Mouse (Mus musculus): Measurements from ENCODE around the gene Gtf3c1. TPM values are rescaled to one million over a fixed set of nuclear protein-coding genes. Genes with fewer than 3 reads are reported as not detected.
"Not testable (repeated sequence)": the region's sequence is repeated elsewhere in the genome, so short reads cannot be mapped to it uniquely, and the experiment has no call there.

Gene Gtf3c1
- polyA plus RNA-seq, 1 experiment, result 23.6 TPM

GRCm38 (mm10) chr7:125713542-125714055 is 6.0 kb upstream of the Gtf3c1 start:
- 78% methylated on average over 7 of the region's 7 CpGs for WGBS
- not testable (repeated sequence) for DNase-seq (ENCODE audit: low read depth, low spot score)

GRCm38 (mm10) chr7:125708100-125708499 is 520 bp upstream of the Gtf3c1 start:
- 2% methylated on average over 15 of the region's 15 CpGs for WGBS
- DNase-seq (ENCODE audit: low read depth, low spot score), result no peak

GRCm38 (mm10) chr7:125707186-125707585 is 394 bp downstream of the Gtf3c1 start:
- no peak for DNase-seq (ENCODE audit: low read depth, low spot score)

DNA sequence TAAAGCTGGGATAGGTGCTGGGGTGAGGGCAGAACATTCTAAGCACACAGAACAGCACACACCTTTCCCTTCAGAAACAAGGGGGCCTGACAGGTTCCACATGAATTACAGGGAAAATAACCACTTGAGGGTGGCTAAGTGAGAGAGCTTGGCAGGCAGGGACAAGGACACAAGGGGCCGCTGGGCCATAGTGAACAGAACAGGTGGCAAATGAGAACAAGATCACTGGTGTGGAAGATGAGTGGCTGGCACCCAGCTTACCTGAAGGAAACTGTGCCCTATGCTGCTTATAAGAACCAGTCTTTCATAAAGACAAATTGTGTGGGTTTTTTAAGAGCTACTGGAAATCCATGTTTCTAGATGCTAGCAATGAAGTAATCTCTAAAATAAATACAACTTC is 4.8 kb downstream of the Gtf3c1 start:
- no peak for DNase-seq (ENCODE audit: low read depth, low spot score)
- WGBS, result 100% methylated on average over 1 of the region's 1 CpGs

More at GRCm38 (mm10) chr7:125707186-125707585, 394 bp downstream of the Gtf3c1 start:
- under 1% methylated on average over 24 of the region's 24 CpGs for WGBS

DNA sequence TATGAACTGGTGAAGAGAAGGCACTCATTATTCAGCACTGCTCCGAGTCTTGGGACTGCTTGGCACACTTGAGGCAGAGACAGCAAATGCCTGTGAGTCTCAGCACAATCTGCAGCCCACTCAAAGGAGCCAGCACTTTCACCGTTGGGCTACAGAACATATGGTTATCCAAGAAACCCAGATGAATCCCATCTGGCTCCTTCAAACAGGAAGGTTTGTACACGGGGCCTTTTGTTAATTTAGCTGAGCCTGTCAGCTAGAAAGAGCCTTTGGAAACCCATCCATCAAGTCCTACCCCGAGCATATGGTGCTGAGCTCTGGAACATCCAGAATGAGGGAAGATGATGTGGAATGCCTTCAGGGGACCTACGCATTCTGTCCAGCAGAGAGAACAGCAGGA is 13.5 kb downstream of the Gtf3c1 start:
- 82% methylated on average over 5 of the region's 5 CpGs for WGBS
- no peak for DNase-seq (ENCODE audit: low read depth, low spot score)

GRCm38 (mm10) chr7:125690516-125690915 is 17.1 kb downstream of the Gtf3c1 start:
- WGBS, result 95% methylated on average over 4 of the region's 4 CpGs
- DNase-seq (ENCODE audit: low read depth, low spot score), result no peak

GRCm38 (mm10) chr7:125679936-125680335 is 27.6 kb downstream of the Gtf3c1 start:
- WGBS, result 87% methylated on average over 9 of the region's 9 CpGs
- DNase-seq (ENCODE audit: low read depth, low spot score), result no peak

DNA sequence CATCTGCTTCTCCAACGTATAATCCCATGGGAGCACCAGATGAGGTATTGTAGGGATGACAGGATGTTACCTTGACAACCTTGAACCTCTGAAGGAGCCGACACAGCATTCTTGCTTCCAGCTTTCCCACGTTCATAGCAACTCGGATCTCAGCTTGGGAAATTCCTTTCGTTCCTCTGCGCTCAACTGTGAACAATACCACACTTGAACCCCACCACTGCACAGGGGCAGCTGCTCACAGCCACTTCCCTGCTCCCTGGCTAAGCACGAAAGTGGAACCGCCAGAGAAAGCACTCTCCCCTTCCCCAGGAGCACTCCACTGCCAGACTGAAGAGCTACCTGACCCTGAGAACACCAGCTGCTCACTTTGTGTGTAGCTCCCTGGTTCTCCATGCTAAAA is 28.8 kb downstream of the Gtf3c1 start:
- 89% methylated on average over 8 of the region's 8 CpGs for WGBS
- no peak for DNase-seq (ENCODE audit: low read depth, low spot score)

DNA sequence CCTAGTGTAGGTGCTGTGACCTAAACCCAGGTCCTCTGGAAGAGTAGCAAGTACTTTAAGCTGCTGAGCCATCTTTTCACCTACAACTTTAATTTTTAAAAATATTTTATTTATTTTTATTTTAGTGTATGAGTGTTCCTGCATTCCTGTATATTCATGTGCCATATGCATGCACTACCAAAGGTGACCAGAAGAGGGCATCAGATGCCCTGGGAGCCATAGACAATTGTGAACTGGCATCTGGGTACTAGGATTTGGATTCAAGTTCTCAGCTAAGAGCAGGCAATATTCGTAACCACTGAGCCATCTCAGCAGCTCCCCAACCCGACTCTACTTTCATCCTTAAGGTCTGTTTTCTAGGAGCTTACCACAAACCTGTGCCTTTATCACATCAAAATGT is 32.7 kb downstream of the Gtf3c1 start:
- WGBS, result 80% methylated on average over 2 of the region's 2 CpGs
- peak; percentile 25 for DNase-seq (ENCODE audit: low read depth, low spot score)

DNA sequence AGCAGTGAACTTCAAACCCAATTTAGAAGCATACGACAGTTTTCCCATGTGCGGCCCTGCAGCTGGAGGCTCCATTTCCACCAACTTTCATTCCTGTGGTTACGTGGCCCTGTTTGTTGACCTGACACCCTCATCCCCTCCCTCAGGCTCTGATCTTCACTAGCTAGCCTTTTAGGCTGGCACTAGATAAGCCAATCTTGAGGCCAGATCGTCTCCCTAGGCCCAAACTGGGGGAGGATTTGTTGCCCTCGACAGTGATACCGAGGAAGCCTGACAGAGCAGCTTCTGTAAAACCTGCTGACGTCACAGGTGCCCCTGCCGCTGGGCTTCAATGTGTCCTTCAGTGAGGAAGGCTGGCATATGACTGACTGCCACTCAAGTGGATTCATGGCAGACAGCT is 36.2 kb downstream of the Gtf3c1 start:
- DNase-seq (ENCODE audit: low read depth, low spot score), result no peak
- WGBS, result 94% methylated on average over 8 of the region's 8 CpGs

DNA sequence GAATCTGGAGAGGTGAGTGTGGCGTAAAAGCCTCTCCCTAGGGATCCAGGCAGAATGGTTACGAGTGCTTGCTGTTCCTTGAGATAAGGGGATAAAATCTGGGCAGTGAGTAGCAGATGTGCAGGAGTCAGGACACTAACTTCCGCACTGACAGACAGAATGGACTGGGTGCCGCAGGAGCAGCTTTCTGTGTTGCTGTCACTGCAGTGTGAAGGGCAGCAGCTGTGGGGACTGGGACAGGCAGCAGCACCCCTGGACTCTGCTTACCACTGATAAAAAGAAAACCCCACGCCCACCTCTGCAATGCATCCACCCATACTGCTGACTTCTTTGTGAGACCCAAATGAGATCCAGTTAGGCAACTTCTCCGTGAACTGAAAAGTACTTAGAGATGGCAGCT is 36.7 kb downstream of the Gtf3c1 start:
- 96% methylated on average over 6 of the region's 6 CpGs for WGBS
- no peak for DNase-seq (ENCODE audit: low read depth, low spot score)

DNA sequence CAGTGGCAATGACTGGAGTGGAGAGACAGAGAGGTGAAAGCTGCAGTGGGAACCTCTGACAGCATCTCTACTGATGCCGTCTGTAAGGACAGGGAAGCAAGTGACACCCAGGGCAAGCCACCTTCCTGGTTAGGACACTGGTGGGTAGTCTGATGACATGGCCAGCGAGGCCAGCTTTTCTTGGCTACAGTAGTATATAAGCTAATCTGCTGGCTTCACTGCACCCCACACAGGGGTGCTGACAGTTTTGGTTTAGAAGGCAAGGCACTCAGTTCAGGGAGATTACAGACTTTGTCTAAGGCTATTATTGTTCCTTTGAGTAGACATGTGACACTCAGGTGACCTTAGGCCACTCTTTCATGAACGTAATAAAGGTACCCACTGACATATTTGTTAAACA is 43.9 kb downstream of the Gtf3c1 start:
- 82% methylated on average over 3 of the region's 3 CpGs for WGBS
- no peak for DNase-seq (ENCODE audit: low read depth, low spot score)

GRCm38 (mm10) chr7:125657511-125657910 is 50.1 kb downstream of the Gtf3c1 start:
- WGBS, result 87% methylated on average over 6 of the region's 6 CpGs

GRCm38 (mm10) chr7:125649013-125649412 is 58.6 kb downstream of the Gtf3c1 start:
- 88% methylated on average over 1 of the region's 1 CpGs for WGBS
- DNase-seq (ENCODE audit: low read depth, low spot score), result no peak

More at GRCm38 (mm10) chr7:125657511-125657910, 50.1 kb downstream of the Gtf3c1 start:
- DNase-seq (ENCODE audit: low read depth, low spot score), result no peak

DNA sequence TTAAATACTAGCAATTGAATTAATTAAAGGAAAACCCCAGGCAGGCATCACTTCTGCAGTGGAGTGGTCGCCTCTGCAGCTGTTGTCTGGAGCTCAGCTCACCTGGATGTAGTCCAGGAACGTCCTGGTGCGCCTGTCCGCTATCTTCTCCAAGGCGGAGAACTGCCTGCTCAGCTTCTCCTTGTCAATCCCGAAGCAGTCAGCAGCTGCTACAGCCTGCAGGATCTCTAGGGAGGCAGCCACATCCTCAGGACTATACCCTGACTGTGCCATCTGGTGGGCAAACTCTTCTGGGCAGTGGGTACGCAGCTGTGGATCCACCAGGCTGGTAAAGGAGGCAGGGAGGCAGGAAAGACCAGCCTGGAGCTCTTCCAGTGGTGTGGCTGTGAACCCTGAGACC is 62.2 kb downstream of the Gtf3c1 start:
- DNase-seq (ENCODE audit: low read depth, low spot score), result no peak
- WGBS, result 79% methylated on average over 7 of the region's 7 CpGs

DNA sequence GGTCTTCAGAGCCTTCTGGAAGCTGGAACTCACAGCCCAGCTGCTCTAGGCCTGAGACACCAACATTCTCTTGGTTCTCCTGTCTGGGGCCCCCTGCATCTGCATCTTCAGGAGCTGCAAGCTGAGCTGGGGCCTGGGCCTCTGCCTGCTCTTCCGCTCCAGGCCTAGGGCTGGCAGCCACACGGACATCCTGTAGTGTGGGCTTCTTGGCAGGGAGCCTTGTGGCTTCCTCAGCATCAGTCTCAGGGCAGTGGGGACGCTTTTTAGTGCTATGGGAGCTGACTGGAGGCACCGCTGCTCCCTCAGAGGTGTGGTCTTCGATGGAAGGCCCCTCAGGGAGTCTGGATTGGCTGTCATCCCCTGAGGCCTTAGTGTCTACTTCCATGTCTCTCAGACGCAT is 63.7 kb downstream of the Gtf3c1 start:
- DNase-seq (ENCODE audit: low read depth, low spot score), result no peak
- 79% methylated on average over 6 of the region's 6 CpGs for WGBS

DNA sequence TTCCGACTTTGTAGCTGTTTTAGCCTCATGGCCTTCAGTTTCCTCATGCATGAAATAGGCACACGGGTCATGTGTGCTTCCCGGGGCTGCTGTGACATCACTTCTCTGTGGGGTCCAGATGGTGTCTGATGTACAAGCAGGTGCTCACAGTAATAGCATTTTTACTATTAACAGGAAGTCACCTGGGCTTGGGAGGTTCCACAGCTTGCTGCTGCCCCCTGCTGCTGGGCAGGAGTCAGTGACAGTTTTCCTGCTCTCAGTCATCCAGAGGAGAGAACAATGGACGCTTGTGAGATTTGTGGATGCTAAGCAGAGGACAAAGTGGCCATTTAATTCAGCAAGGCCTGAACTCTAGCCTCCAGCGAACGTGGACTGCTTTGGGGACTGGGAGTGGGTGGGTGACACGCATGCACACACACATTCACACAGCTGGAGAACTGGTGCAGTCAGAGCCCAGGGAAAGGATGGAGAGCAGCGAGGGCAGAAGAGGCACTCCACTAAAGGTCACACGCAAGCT is 68.7 kb downstream of the Gtf3c1 start:
- WGBS, result 36% methylated on average over 9 of the region's 9 CpGs
- peak; percentile 16 for DNase-seq (ENCODE audit: low read depth, low spot score)

- 72% methylated on average over 6 of the region's 6 CpGs for WGBS
- DNase-seq (ENCODE audit: low read depth, low spot score), result no peak
Observed at GRCm38 (mm10) chr7:125638376-125638775, 69.2 kb downstream of the Gtf3c1 start.

DNA sequence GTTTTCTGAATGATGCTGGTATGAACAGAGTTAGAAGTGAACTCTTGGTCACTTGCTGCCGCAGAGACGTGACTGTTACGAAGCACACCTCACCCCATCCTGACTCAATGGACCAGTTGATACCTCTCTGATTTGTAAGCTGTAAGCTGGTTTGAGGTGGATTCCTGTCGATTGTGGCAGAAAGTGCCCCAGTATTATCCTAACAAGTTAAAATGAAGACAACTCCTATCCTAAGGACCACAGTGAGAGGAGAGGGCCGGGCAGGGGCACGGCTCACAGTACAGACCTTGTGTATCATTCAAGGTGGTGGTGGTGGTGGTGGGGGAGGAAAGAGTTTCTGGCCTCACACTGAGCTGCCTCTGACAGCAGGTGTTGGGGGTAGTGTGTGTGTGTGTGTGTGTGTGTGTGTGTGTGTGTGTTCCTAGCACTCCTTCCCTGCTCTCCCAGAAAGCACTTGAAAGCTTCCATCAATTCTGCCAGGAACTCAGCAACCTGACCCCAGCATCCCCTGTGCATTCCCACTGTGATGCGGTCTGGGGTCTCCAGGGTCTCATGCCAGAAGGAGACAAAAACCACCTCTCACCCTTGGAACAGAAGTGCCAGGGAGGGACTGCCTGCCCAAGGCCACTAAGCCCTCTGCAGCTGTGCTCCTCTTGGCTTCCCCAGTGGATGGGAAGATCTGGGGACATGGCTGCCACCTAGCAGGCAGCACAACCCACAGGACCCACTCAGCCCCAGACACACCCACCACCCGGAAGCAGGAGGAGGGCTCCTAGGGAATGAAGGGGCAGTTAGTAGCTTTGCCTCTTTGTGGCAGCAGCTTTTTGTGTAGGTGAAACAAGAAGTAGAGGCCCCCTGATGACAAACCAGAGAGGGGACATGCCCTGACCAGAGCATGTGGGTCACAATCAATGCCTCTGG is 70.1 kb downstream of the Gtf3c1 start:
- no peak for DNase-seq (ENCODE audit: low read depth, low spot score)
- WGBS, result 77% methylated on average over 8 of the region's 8 CpGs

DNA sequence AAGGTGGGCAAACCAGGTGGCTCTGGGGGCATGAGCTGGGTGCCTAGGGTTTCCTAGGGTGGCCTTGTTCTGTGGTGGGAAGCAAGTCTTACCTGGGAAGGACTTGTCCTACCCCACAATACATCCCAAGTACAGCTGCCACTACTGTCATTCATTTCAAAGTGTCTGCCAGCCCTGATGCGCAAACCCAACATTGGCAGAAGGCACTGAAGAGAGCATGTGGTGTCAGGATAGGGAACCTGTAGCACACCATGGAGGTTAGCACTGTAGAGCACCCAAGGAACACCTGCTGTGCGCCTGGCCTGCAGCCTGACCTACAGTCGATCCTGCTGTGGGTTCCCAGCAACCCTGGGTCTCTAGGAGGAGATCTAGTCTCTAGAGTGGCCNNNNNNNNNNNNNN is 76.6 kb downstream of the Gtf3c1 start:
- no peak for DNase-seq (ENCODE audit: low read depth, low spot score)
- WGBS, result 80% methylated on average over 3 of the region's 3 CpGs

DNA sequence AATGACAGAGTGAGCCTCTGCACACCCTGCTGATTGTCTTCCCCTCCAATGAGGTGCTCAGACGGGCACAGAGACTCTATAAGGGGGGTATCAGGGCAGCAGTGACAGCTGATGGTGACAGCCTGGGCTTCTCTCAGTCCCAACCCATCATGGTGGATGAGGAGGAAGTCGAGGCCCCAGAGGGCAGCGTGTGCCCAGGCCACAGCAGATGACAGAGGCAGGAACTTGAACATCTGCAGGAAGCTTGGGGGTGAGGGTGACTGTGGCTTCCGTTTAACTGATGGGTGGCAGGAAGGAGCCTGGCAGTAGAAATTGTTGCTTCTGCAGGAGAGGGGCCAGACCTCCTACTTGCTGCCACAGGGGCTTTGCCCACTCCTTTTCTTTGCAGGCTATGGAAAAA is 77.3 kb downstream of the Gtf3c1 start:
- DNase-seq (ENCODE audit: low read depth, low spot score), result no peak
- WGBS, result 45% methylated on average over 4 of the region's 4 CpGs
